Mouse (Mus musculus): ENCODE results near the gene Git1. TPM values are rescaled to one million over a fixed set of nuclear protein-coding genes. Genes with fewer than 3 reads are reported as not detected.

Git1 gene
- polyA plus RNA-seq, 1 experiment from 2014 or later = 19.2 TPM

- no peaks in the 10 kb centered on the region for H3K27me3 ChIP-seq (ENCODE audit: control insufficient read depth, insufficient read depth, low read length)
- H3K36me3 ChIP-seq (ENCODE audit: control insufficient read depth, insufficient read depth, low read length) = peaks cover 3% of the 10 kb centered on the region; the same call in 1 of the 2 replicates
- H3K9ac ChIP-seq (ENCODE audit: low read length) = no peak overlapping the region
- ATAC-seq (replicated peaks; ENCODE audit: low FRiP score) (no peak; the same call in 1 of the 2 replicates), DNase-seq (ENCODE audit: low spot score) (peak; percentile 85)
- WGBS = 30% methylated on average over 5 of the region's 5 CpGs
- H3K27ac ChIP-seq (ENCODE audit: low read depth, low read length) = no peak overlapping the region
- peaks cover 16% of the 10 kb centered on the region for H3K4me1 ChIP-seq (replicated peaks; ENCODE audit: control insufficient read depth, insufficient read depth, low read length)
- H3K4me3 ChIP-seq (ENCODE audit: low read depth, low read length) = no peak overlapping the region
- no peak overlapping the region for H3K4me2 ChIP-seq (ENCODE audit: low read depth, low read length, severe bottlenecking)
- no peaks in the 10 kb centered on the region for H3K9me3 ChIP-seq (ENCODE audit: control insufficient read depth, low read length)
Observed at GRCm38 (mm10) chr11:77501392-77501791, 8.0 kb downstream of the Git1 start.

GRCm38 (mm10) chr11:77501971-77502370 is 8.6 kb downstream of the Git1 start:
- Histone ChIP-seq H3K27ac (ENCODE audit: low read depth, low read length) (no peak overlapping the region), H3K4me1 (replicated peaks; ENCODE audit: control insufficient read depth, insufficient read depth, low read length) (peaks cover 15% of the 10 kb centered on the region), H3K27me3 (ENCODE audit: control insufficient read depth, insufficient read depth, low read length) (no peaks in the 10 kb centered on the region), H3K9ac (ENCODE audit: low read length) (no peak overlapping the region), H3K4me3 (ENCODE audit: low read depth, low read length) (no peak overlapping the region), H3K36me3 (ENCODE audit: control insufficient read depth, insufficient read depth, low read length) (peaks cover 3% of the 10 kb centered on the region; the same call in 1 of the 2 replicates), H3K4me2 (ENCODE audit: low read depth, low read length, severe bottlenecking) (no peak overlapping the region), H3K9me3 (ENCODE audit: control insufficient read depth, low read length) (no peaks in the 10 kb centered on the region)
- WGBS = 94% methylated on average over 4 of the region's 4 CpGs
- DNase-seq (ENCODE audit: low spot score) = no peak
- no peak for ATAC-seq (replicated peaks; ENCODE audit: low FRiP score)

- no peak overlapping the region for H3K9ac ChIP-seq (ENCODE audit: low read length)
- ATAC-seq (replicated peaks; ENCODE audit: low FRiP score) (no peak), DNase-seq (ENCODE audit: low spot score) (no peak)
- peaks cover 3% of the 10 kb centered on the region; the same call in 1 of the 2 replicates for H3K36me3 ChIP-seq (ENCODE audit: control insufficient read depth, insufficient read depth, low read length)
- no peak overlapping the region for H3K4me3 ChIP-seq (ENCODE audit: low read depth, low read length)
- no peaks in the 10 kb centered on the region for H3K9me3 ChIP-seq (ENCODE audit: control insufficient read depth, low read length)
- 90% methylated on average over 6 of the region's 6 CpGs for WGBS
- H3K4me1 ChIP-seq (replicated peaks; ENCODE audit: control insufficient read depth, insufficient read depth, low read length) = peaks cover 10% of the 10 kb centered on the region
- H3K4me2 ChIP-seq (ENCODE audit: low read depth, low read length, severe bottlenecking) = no peak overlapping the region
- no peaks in the 10 kb centered on the region for H3K27me3 ChIP-seq (ENCODE audit: control insufficient read depth, insufficient read depth, low read length)
- no peak overlapping the region for H3K27ac ChIP-seq (ENCODE audit: low read depth, low read length)
Observed at GRCm38 (mm10) chr11:77502481-77502880, 9.1 kb downstream of the Git1 start.

DNA sequence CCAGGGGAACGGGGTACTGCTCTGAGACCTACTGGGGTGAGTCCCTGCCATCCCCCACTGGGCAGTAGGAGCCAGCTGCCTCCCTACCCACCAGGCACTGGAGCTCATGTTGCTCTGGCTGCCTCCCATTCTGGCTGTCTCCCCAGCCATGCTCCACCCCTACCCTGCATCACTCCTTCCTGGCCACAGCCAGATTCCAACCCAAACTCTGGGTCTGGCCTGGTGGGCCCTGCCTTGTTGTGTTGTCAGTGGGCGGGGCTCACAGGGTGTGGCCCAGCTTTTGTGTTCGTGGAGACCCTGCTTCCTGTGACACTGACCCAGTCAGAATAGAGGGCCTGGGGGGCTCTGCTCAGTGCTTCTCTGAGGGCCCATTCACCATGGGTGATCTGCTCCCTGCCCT is 10.1 kb downstream of the Git1 start:
- Histone ChIP-seq H3K36me3 (ENCODE audit: control insufficient read depth, insufficient read depth, low read length) (peaks cover 3% of the 10 kb centered on the region; the same call in 1 of the 2 replicates), H3K9ac (ENCODE audit: low read length) (no peak overlapping the region), H3K4me2 (ENCODE audit: low read depth, low read length, severe bottlenecking) (no peak overlapping the region), H3K9me3 (ENCODE audit: control insufficient read depth, low read length) (no peaks in the 10 kb centered on the region), H3K4me3 (ENCODE audit: low read depth, low read length) (no peak overlapping the region), H3K27ac (ENCODE audit: low read depth, low read length) (no peak overlapping the region), H3K4me1 (replicated peaks; ENCODE audit: control insufficient read depth, insufficient read depth, low read length) (0 out of 2 replicates have a peak, but pooled peaks cover 2% of the 10 kb centered on the region), H3K27me3 (ENCODE audit: control insufficient read depth, insufficient read depth, low read length) (no peaks in the 10 kb centered on the region)
- DNase-seq (ENCODE audit: low spot score) (peak; percentile 46), ATAC-seq (replicated peaks; ENCODE audit: low FRiP score) (no peak)
- WGBS = 76% methylated on average over 3 of the region's 3 CpGs

GRCm38 (mm10) chr11:77504377-77504776 is 11.0 kb downstream of the Git1 start:
- H3K4me2 ChIP-seq (ENCODE audit: low read depth, low read length, severe bottlenecking) = no peak overlapping the region
- 94% methylated on average over 19 of the region's 19 CpGs for WGBS
- peaks cover 3% of the 10 kb centered on the region; the same call in 1 of the 2 replicates for H3K36me3 ChIP-seq (ENCODE audit: control insufficient read depth, insufficient read depth, low read length)
- DNase-seq (ENCODE audit: low spot score) (no peak), ATAC-seq (replicated peaks; ENCODE audit: low FRiP score) (no peak)
- no peaks in the 10 kb centered on the region for H3K9me3 ChIP-seq (ENCODE audit: control insufficient read depth, low read length)
- no peak overlapping the region for H3K4me3 ChIP-seq (ENCODE audit: low read depth, low read length)
- no peaks in the 10 kb centered on the region for H3K27me3 ChIP-seq (ENCODE audit: control insufficient read depth, insufficient read depth, low read length)
- H3K27ac ChIP-seq (ENCODE audit: low read depth, low read length) = no peak overlapping the region
- 0 out of 2 replicates have a peak, but pooled peaks cover 2% of the 10 kb centered on the region for H3K4me1 ChIP-seq (replicated peaks; ENCODE audit: control insufficient read depth, insufficient read depth, low read length)
- no peak overlapping the region for H3K9ac ChIP-seq (ENCODE audit: low read length)

GRCm38 (mm10) chr11:77505291-77505980 is 12.1 kb downstream of the Git1 start:
- DNase-seq (ENCODE audit: low spot score) (peak; percentile 46), ATAC-seq (replicated peaks; ENCODE audit: low FRiP score) (no peak)
- no peak overlapping the region for H3K27ac ChIP-seq (ENCODE audit: low read depth, low read length)
- peaks cover 3% of the 10 kb centered on the region; the same call in 1 of the 2 replicates for H3K36me3 ChIP-seq (ENCODE audit: control insufficient read depth, insufficient read depth, low read length)
- WGBS = 89% methylated on average over 22 of the region's 22 CpGs
- H3K27me3 ChIP-seq (ENCODE audit: control insufficient read depth, insufficient read depth, low read length) = no peaks in the 10 kb centered on the region
- H3K4me1 ChIP-seq (replicated peaks; ENCODE audit: control insufficient read depth, insufficient read depth, low read length) = 0 out of 2 replicates have a peak, but pooled peaks cover 2% of the 10 kb centered on the region
- H3K4me3 ChIP-seq (ENCODE audit: low read depth, low read length) = no peak overlapping the region
- no peak overlapping the region for H3K4me2 ChIP-seq (ENCODE audit: low read depth, low read length, severe bottlenecking)
- no peaks in the 10 kb centered on the region for H3K9me3 ChIP-seq (ENCODE audit: control insufficient read depth, low read length)
- no peak overlapping the region for H3K9ac ChIP-seq (ENCODE audit: low read length)

GRCm38 (mm10) chr11:77506273-77506672 is 12.9 kb downstream of the Git1 start:
- Histone ChIP-seq H3K27ac (ENCODE audit: low read depth, low read length) (no peak overlapping the region), H3K4me2 (ENCODE audit: low read depth, low read length, severe bottlenecking) (no peak overlapping the region), H3K9me3 (ENCODE audit: control insufficient read depth, low read length) (no peaks in the 10 kb centered on the region), H3K9ac (ENCODE audit: low read length) (no peak overlapping the region), H3K4me1 (replicated peaks; ENCODE audit: control insufficient read depth, insufficient read depth, low read length) (no peaks in the 10 kb centered on the region), H3K27me3 (ENCODE audit: control insufficient read depth, insufficient read depth, low read length) (no peaks in the 10 kb centered on the region), H3K4me3 (ENCODE audit: low read depth, low read length) (no peak overlapping the region), H3K36me3 (ENCODE audit: control insufficient read depth, insufficient read depth, low read length) (peaks cover 3% of the 10 kb centered on the region; the same call in 1 of the 2 replicates)
- ATAC-seq (replicated peaks; ENCODE audit: low FRiP score) (no peak), DNase-seq (ENCODE audit: low spot score) (peak; percentile 53)
- 87% methylated on average over 14 of the region's 14 CpGs for WGBS

GRCm38 (mm10) chr11:77506941-77507340 is 13.6 kb downstream of the Git1 start:
- H3K9ac ChIP-seq (ENCODE audit: low read length) = no peak overlapping the region
- no peak overlapping the region for H3K4me2 ChIP-seq (ENCODE audit: low read depth, low read length, severe bottlenecking)
- no peak overlapping the region for H3K4me3 ChIP-seq (ENCODE audit: low read depth, low read length)
- peak; percentile 51 for DNase-seq (ENCODE audit: low spot score)
- H3K9me3 ChIP-seq (ENCODE audit: control insufficient read depth, low read length) = no peaks in the 10 kb centered on the region
- no peaks in the 10 kb centered on the region for H3K27me3 ChIP-seq (ENCODE audit: control insufficient read depth, insufficient read depth, low read length)
- ATAC-seq (replicated peaks; ENCODE audit: low FRiP score) = no peak
- 90% methylated on average over 6 of the region's 6 CpGs for WGBS
- peaks cover 3% of the 10 kb centered on the region; the same call in 1 of the 2 replicates for H3K36me3 ChIP-seq (ENCODE audit: control insufficient read depth, insufficient read depth, low read length)
- H3K27ac ChIP-seq (ENCODE audit: low read depth, low read length) = no peak overlapping the region
- no peaks in the 10 kb centered on the region for H3K4me1 ChIP-seq (replicated peaks; ENCODE audit: control insufficient read depth, insufficient read depth, low read length)

DNA sequence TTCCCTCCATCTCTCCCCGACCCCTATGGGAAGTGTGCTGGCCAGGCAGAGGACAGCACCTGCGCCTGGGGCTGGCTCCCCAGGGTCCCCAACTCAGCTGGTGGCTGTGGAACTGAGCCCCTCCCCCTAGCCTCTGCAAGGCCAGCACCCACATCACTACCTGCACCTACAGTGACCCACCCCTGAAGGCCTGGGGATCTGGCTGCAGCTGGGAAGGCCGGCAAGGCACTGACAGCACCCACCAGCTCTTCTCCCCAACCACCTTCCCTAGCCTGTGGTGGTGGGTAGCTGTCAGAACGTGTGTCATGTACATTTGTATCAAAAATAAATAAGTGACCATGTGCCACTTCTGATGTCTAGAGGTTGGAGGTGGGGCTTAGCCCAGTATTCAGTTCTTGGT is 14.1 kb downstream of the Git1 start:
- Histone ChIP-seq H3K4me1 (replicated peaks; ENCODE audit: control insufficient read depth, insufficient read depth, low read length) (peaks cover 3% of the 10 kb centered on the region), H3K27me3 (ENCODE audit: control insufficient read depth, insufficient read depth, low read length) (no peaks in the 10 kb centered on the region), H3K9ac (ENCODE audit: low read length) (no peak overlapping the region), H3K4me2 (ENCODE audit: low read depth, low read length, severe bottlenecking) (no peak overlapping the region), H3K9me3 (ENCODE audit: control insufficient read depth, low read length) (no peaks in the 10 kb centered on the region), H3K27ac (ENCODE audit: low read depth, low read length) (no peak overlapping the region), H3K36me3 (ENCODE audit: control insufficient read depth, insufficient read depth, low read length) (peaks cover 3% of the 10 kb centered on the region; the same call in 1 of the 2 replicates), H3K4me3 (ENCODE audit: low read depth, low read length) (no peak overlapping the region)
- DNase-seq (ENCODE audit: low spot score) (peak; percentile 50), ATAC-seq (replicated peaks; ENCODE audit: low FRiP score) (no peak)
- WGBS = 77% methylated on average over 4 of the region's 4 CpGs
